In the genomic region with DNA sequence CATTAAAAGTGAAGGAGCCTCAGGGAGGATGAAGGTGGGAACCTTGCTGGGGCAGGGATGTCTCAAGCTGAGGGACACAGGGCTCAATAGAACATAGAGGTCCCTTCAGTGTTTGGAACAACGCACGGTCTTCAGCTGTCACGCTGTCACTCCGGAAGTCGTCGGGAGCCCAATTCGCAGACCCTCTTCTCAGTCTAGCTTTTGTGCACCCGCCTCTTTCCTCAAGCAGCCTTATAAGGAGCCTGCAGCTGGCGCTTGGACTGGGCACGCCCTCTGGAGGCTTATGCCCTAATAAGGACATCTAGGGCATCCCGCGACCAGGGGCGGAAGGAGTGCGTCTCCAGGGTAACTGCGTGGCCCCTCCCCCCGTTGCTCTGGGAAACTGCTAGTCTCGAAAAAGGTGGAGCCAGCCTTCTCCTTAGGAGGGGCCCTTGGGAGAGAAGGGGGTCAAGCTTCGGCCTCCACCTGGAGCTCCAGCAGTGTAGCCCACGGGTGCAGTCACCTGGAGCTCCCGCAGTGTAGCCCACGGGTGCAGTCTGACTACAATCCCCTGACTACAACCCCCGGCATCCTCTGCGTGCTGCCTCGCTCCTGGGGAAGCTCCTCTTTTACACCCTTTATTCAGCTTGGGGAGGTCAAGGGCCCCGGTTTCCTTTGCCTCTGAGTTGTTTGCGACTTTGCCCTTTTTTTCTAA, we compare ENCODE assay signal across 1 mouse cellular context.
TF ChIP-seq lines count a peak whose summit lies in the region.

No protein-coding gene starts in this region.

TF ChIP-seq in CH12.LX, 34 proteins besides CTCF, POLR2A, EP300 and RAD21:
- peak; percentile 49; the same call in 1 of the 2 replicates for TF ChIP-seq CHD2 (IDR thresholded peaks at IDR 0.05; ENCODE audit: low read length)
- TF ChIP-seq ZMIZ1 (IDR thresholded peaks at IDR 0.05; ENCODE audit: low read depth, low read length) = peak; percentile 64
- peak; percentile 85 for TF ChIP-seq MYC (IDR thresholded peaks at IDR 0.05; ENCODE audit: low read depth, low read length)
- TF ChIP-seq RCOR1 (conservative IDR thresholded peaks at IDR 0.05; ENCODE audit: low read depth, low read length) = no peak
- no peak for TF ChIP-seq GABPA (IDR thresholded peaks at IDR 0.05; ENCODE audit: insufficient replicate concordance, low read depth, low read length)
- TF ChIP-seq MAX (IDR thresholded peaks at IDR 0.05; ENCODE audit: low read length) = peak; percentile 80; the same call in 1 of the 2 replicates
- TF ChIP-seq TBP (conservative IDR thresholded peaks at IDR 0.05; ENCODE audit: low read depth, low read length) = peak; percentile 94
- no peak for TF ChIP-seq USF1 (IDR thresholded peaks at IDR 0.05; ENCODE audit: low read depth, low read length)
- TF ChIP-seq JUN (IDR thresholded peaks at IDR 0.05; ENCODE audit: insufficient read depth, low read depth, low read length) = no peak
- 0 out of 2 replicates have a peak, but pooled peaks have one; percentile 49 for TF ChIP-seq MAZ (IDR thresholded peaks at IDR 0.05; ENCODE audit: low read depth, low read length)
- no peak for TF ChIP-seq MAFK (IDR thresholded peaks at IDR 0.05; ENCODE audit: insufficient replicate concordance, low read length)
- TF ChIP-seq ZKSCAN1 (IDR thresholded peaks at IDR 0.05; ENCODE audit: borderline replicate concordance, low read depth, low read length) = no peak
- no peak for TF ChIP-seq USF2 (conservative IDR thresholded peaks at IDR 0.05; ENCODE audit: low read depth, low read length)
- TF ChIP-seq ZC3H11A (IDR thresholded peaks at IDR 0.05; ENCODE audit: low read depth, low read length) = no peak
- TF ChIP-seq NRF1 (IDR thresholded peaks at IDR 0.05; ENCODE audit: low read depth, low read length) = 0 out of 2 replicates have a peak, but pooled peaks have one; percentile 14
- 0 out of 2 replicates have a peak, but pooled peaks have one; percentile 51 for TF ChIP-seq KAT2A (IDR thresholded peaks at IDR 0.05; ENCODE audit: insufficient replicate concordance, low read length)
- no peak for TF ChIP-seq JUND (conservative IDR thresholded peaks at IDR 0.05; ENCODE audit: low read depth, low read length)
- no peak for TF ChIP-seq CHD1 (IDR thresholded peaks at IDR 0.05; ENCODE audit: low read depth, low read length)
- peak; percentile 89 for TF ChIP-seq NELFE (IDR thresholded peaks at IDR 0.05; ENCODE audit: low read depth, low read length)
- peak; percentile 83 for TF ChIP-seq ELF1 (IDR thresholded peaks at IDR 0.05; ENCODE audit: low read depth, low read length)
- no peak for TF ChIP-seq PAX5 (IDR thresholded peaks at IDR 0.05; ENCODE audit: low read length)
- TF ChIP-seq ZNF384 (IDR thresholded peaks at IDR 0.05; ENCODE audit: low read depth, low read length) = no peak
- TF ChIP-seq BHLHE40 (IDR thresholded peaks at IDR 0.05; ENCODE audit: low read depth, low read length) = no peak
- TF ChIP-seq MEF2A (IDR thresholded peaks at IDR 0.05; ENCODE audit: borderline replicate concordance, low read depth, low read length) = no peak
- TF ChIP-seq POLR2AphosphoS2 (IDR thresholded peaks at IDR 0.05; ENCODE audit: low read depth, low read length) = no peak
- TF ChIP-seq SMC3 (IDR thresholded peaks at IDR 0.05; ENCODE audit: low read depth, low read length) = no peak
- TF ChIP-seq MXI1 (IDR thresholded peaks at IDR 0.05; ENCODE audit: low read depth, low read length) = peak; percentile 97
- TF ChIP-seq TCF12 (IDR thresholded peaks at IDR 0.05; ENCODE audit: low read depth, low read length) = peak; percentile 70
- TF ChIP-seq SIN3A (IDR thresholded peaks at IDR 0.05; ENCODE audit: low read length) = no peak; the same call in 1 of the 2 replicates
- no peak for TF ChIP-seq ETS1 (conservative IDR thresholded peaks at IDR 0.05; ENCODE audit: low read depth, low read length)
- no peak for TF ChIP-seq IRF4 (IDR thresholded peaks at IDR 0.05; ENCODE audit: low read depth, low read length)
- TF ChIP-seq HCFC1 (IDR thresholded peaks at IDR 0.05; ENCODE audit: low read depth, low read length) = peak; percentile 85
- TF ChIP-seq E2F4 (IDR thresholded peaks at IDR 0.05; ENCODE audit: insufficient replicate concordance, low read depth, low read length) = no peak; the same call in 1 of the 2 replicates
- no peak for TF ChIP-seq UBTF (IDR thresholded peaks at IDR 0.05; ENCODE audit: low read depth, low read length)
